Mouse (Mus musculus) adrenal gland, postnatal 10 days (tissue): ENCODE data around the gene Dpp8. TPM values are rescaled to one million over a fixed set of nuclear protein-coding genes. Genes with fewer than 3 reads are reported as not detected.
A peak's percentile ranks its signal among the peaks of the same experiment; 100 is the strongest.

Source experiments
- DNase-seq: peaks from one replicate; pipeline ENCODE4 v3.0.0; 2021; ENCODE audit warnings: mixed read lengths
- total RNA-seq, 2 experiments: library from RNA; stranded (reverse); gene quantifications; 2 replicates each; pipeline ENCODE4 v1.2.3; 2021

Dpp8 gene
- total RNA-seq, 2 experiments from 2014 or later: 74.0 to 86.7 TPM

GRCm38 (mm10) chr9:65086801-65087200 is 54.6 kb downstream of the Dpp8 start:
- DNase-seq: no peak

GRCm38 (mm10) chr9:65087490-65087889 is 55.3 kb downstream of the Dpp8 start:
- DNase-seq: no peak

DNA sequence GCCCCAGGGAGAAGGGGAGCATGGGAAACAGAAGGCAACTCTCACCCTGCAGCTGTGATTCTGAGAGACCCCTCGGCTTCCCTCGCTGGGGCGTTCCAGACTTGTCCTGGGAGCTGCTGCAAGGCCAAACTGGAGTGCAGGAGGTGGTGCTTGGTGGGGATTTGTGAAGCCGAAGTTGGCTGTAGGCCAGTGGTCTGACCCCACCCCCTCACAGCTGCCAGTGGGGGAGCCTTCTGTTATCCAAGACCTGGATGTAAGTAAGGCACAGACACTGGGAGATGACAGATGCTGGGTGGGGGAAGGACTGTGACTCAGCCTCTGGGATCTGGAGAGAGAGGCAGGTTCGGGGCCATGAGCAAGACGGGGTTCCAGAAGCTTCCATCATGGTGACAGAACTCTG is 62.0 kb downstream of the Dpp8 start:
- peak; percentile 80 for DNase-seq

DNA sequence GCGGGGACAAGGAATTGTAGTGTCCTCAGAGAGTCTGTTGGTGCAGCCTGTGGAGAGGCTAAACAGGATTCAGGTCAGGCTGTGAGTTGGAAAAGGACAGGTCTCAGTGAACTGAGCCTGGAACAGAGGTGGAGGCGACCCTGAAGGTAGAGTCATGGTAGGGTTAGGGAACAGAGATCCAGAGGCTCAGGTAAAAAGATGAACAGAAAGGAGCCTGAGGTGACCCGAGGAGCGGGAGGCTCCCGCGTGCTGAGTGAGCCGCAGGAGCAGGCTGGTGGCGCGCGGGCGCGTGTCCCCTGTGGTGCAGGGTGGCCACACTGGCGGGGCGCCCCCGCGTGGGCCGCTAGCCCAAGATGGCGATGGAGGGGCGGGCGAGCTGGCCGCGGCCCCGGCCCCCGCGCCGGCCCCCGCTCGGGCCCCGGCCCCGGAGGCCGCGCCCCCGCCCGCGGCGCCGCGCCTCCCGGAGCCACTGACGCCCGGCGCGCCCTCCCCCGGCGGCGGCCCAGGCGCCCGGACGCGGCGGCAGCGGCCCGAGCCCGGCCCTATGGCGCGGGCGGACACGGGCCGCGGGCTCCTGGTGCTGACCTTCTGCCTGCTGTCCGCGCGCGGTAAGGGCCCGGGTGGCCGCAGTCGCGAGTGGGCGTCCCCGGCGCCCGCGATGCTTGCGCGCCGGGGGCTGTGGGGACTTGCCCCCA is 68.9 kb downstream of the Dpp8 start, which contains the start of gene Igdcc4:
TSS of gene Igdcc4 (plus strand) at position 496 of the 695 bp plus-strand sequence.
- DNase-seq: peak; percentile 56

DNA sequence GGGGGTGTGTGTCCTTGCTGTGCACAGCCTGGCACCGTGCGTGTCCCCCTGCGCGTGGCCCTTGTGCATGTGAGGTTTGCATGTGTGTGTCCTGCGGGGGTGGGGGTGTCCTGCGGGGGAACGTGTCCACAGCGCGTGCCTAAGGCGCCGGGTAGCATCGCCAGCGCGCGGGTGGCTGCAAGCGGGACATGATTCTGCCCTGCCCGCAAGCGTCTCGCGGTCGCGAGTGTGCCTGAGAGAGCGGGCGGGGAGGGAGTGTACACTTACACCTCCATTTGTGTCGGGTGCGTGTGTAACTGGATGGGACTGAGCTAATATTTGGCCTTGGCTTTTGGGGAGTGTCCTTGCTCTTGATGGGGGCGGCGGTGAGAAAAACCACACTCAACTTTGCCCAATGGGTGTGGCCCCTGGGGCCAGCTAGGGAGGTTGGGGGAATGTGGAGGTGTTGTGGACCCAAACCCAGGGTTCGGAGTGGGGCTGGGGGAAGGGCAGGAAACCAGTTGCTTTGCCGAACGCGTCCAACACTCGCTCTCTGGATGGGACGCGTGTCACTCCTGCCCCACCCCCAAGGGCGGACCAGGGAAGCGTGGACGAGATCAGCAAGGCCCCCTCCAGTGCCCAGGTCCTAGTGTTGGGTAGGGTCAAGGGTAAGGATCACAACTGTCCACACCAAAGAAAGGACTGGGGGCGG is 69.6 kb downstream of the Dpp8 start:
- peak; percentile 75 for DNase-seq

DNA sequence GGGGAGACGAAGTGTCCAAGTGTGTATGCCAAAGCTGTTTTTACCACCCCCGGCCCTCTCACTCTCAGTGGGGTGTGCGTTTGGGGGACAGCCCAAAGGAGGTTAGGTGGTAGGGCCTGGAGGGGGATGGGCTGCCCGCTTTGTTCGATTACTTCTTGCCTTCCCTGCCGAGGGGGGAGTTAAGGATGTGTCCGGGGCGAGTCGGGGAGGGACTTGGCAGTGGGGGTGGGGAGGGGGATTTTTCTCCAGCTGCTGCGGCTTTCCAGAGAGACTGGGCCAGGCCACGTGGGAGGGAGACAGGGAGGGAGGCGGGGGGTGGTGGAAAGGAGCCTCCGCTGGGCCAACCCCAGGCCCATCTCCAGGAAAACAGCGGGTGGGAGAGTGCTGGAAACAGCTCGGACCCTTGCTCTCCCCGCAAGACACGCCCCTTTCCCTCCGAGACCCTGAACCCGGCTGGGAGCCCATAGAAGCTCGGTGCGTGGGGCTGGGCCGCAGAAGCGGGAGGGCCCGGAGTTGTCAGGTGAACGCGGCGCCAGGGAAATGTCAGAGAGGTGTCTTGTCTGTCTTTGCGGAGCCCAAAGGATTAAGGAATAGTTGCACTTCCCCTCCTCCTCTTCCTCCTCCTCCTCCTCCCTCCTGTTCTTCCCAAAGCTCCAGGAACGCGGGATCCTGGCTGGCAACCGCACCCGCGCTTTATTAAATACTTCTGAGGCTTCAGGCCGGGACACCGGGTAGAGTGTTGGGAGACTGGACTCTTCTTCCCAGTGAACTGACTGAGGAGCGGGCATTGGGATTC is 70.4 kb downstream of the Dpp8 start:
- peak; percentile 58 for DNase-seq

DNA sequence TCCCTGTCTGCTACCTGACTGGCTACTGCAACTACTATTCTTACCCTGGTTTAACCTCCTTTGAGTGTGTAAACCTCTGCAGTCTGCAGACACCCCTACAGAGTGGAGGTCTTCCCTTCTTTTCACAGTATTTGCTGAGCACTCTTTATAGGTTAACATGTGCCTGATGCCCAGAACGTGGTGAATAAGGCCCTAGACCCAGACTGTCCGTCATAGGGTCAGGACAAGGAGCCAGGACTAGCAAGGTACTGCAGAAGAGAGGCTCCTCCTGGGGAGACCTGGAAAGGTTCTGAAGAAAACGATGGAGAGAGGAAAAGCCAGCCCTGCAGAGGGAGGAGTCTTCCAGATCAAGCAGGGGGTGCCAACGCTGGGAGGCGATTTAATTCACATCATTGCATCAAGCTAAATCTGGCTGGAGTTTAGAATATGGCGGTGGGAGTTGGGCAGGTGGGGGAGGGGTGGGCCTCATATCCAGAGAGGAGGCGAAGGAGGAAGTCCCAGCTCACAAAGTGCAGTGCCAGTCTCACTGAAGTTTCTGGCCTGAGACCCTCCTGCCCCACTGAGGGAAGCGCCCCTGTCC is 71.0 kb downstream of the Dpp8 start:
- no peak for DNase-seq

DNA sequence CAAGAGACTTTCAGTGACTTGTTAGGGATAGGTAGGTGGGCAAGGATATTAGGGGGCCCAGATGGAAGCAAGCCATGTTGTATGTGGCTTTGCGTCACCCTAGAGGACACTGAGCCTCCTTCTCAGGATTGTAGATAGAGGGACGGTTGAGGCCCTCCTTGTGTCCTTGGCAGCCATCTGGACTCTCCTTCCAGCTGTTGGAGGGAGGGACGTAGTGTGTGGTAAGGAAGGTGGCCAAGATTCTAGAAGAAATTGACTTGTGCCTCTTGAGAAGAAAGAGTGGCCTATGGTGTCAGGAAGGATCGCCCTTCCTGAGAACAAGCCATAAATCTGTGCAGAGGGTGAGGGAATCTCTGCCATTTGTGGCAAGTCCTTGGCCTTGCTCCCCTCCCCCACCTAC is 74.6 kb downstream of the Dpp8 start:
- DNase-seq: no peak

GRCm38 (mm10) chr9:65107893-65108292 is 75.7 kb downstream of the Dpp8 start:
- DNase-seq: no peak

DNA sequence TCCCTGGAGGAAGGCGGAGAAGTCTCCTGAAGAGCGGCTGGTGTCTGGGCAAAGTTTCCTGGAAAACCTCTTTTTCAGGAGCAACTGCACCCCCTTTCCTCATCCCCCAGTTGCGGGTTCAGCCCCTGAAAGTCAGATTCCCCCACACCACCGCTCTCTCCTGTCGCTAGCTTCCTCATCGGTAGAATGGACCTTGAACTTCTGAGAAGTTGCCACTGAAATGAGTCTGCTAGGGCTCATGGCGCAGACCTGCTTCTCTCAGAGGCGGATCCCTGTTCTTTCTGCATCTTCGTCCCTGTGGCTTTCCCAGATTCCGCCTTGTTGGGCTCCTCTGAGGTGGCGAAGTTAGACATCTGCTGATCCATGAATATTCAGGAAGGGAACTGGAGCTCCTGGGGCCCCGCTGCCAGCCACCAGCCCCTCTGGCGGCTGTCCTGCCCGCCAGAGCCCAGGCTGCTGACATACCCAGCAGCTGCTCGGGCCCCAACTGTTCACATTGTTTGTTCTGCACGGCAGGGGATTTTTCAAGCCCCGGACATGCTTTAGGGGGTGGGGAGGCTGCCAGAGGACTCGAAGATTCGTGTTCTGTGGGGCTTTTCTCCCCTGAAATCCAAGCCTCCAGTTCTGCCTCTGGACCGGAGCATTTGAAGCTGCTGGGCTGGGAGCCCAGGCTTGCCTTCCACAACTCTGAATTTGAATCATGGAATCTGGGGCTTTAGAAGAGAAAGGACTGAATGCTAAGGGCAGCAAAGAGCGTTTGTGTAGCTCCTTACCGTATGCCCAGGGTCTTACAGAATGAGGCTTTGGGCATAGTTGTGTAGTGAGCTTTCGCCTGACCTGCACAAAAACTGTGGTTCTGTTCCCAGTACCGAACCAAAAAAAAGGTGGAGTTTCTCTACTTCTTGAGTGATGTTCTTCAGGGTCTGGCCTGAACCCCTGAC is 77.2 kb downstream of the Dpp8 start:
- peak; percentile 34 for DNase-seq

DNA sequence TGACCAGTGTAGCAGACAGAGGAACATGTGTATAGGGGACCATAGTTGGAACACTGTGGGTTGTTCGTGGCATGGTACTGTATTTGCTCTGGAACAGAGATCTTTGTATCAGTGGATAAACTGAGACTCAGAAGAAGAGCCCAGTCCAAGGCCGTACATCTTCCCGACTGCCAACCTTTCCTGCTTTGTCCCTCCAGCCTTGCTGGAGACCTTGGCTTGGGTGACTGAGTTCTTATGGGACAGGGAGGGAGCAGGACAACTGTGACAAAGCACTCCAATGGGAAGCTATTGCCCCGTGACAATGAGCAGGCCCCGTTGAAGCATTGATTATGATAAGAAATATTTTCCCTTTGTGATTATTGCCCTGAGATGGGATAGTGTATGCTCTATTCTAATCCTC is 79.5 kb downstream of the Dpp8 start:
- peak; percentile 48 for DNase-seq

DNA sequence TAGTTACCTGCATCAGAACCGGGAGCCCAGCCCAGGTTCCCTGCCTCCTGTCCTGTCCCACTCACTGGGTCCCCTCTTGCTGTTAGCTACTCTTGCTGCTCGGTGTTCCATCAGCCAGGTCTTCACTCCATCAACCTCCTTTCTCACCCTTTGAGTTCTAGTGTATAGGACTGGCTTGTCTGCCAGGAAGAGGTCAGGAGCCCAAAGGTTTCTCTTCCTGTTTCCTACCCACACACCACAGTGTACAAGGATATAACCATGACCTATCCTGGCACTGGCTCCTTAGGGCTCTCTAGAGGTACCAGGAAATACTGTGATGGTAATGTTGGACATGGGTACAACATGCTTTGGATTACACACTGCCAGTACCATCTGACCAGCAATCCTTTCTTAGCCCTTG is 81.5 kb downstream of the Dpp8 start:
- no peak for DNase-seq

- DNase-seq: no peak
Measured at GRCm38 (mm10) chr9:65115891-65116290, 83.7 kb downstream of the Dpp8 start.

GRCm38 (mm10) chr9:65117516-65117915 is 85.3 kb downstream of the Dpp8 start:
- DNase-seq: no peak

GRCm38 (mm10) chr9:65120935-65121334 is 88.7 kb downstream of the Dpp8 start:
- peak; percentile 88 for DNase-seq

DNA sequence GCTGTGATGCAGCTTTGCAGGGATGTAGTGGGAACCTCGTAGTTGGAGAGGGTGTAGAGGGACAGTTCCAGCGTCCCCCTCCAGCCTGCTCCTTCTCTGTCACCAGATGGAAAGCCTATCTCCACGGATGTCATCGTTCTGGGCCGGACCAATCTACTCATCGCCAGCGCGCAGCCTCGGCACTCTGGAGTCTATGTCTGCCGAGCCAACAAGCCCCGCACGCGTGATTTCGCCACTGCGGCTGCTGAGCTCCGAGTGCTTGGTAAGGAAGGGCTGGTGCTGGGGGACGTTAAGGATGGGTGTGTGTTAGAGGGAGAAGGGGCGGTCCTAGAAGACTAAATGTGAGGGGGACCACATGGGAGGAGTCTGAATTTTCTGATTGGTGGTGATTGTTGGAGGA is 90.3 kb downstream of the Dpp8 start:
- no peak for DNase-seq

- DNase-seq: peak; percentile 77
Measured at GRCm38 (mm10) chr9:65123552-65124168, 91.4 kb downstream of the Dpp8 start.

DNA sequence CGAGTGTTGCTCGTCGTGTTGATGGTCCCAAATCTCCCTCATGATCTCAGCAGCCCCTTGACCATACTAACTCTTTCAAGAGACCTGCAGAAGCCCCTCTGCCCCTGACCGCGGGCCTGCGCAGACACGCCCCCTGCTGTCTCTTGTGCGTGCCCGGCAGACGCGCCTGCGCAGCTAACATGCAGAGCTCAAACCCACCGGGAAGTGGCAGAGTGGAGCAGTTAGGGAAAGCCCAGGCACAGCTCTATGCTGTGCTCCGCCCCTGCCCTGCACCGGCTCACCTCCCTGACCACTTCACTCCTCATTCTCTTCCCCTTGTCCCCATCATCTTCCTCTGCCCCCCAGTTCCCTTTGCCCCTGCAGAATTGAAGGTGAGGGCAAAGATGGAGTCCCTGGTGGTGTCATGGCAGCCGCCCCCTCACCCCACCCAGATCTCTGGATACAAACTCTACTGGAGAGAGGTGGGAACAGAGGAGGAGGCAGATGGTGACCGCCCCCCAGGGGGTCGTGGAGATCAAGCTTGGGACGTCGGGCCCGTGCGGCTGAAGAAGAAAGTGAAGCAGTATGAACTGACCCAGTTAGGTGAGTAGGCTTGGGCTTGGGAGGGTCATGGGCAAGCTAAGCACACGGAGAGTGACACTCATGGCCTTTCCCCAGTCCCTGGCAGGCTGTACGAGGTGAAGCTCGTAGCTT is 96.1 kb downstream of the Dpp8 start:
- peak; percentile 71 for DNase-seq

- peak; percentile 22 for DNase-seq
Measured at GRCm38 (mm10) chr9:65131717-65132116, 99.5 kb downstream of the Dpp8 start.
